Mouse (Mus musculus) limb, embryonic 14.5 days (tissue): ENCODE data around the gene 1700010I14Rik. TPM values are rescaled to one million over a fixed set of nuclear protein-coding genes. Genes with fewer than 3 reads are reported as not detected.

Experiments
- ATAC-seq: fragments of 200-750 bp; cut with Nextera tagmentation; 2 replicates; pipeline ENCODE4 v1.8.0; 2017; ENCODE audit warnings: low read depth, moderate number of reproducible peaks, moderate TSS enrichment; ENCODE audit not compliant: low FRiP score
- DNase-seq: peaks from one replicate; pipeline ENCODE4 v3.0.0-alpha.2; 2015; ENCODE audit warnings: low spot score
- H3K27ac ChIP-seq: fragments of 300-500 bp; sonication (generic); replicated peaks from 2 replicates; pipeline ENCODE4 v1.5.1; 2014; ENCODE audit warnings: low read depth, mild to moderate bottlenecking, low read length, moderate library complexity, mixed read lengths
- H3K27me3 ChIP-seq: fragments of 300-500 bp; sonication (generic); 2 replicates; pipeline ENCODE4 v1.6.1; 2014; ENCODE audit warnings: low read length, mixed read lengths; ENCODE audit not compliant: control insufficient read depth, insufficient read depth
- H3K36me3 ChIP-seq: fragments of 300-500 bp; sonication (generic); 2 replicates; pipeline ENCODE4 v1.6.1; 2014; ENCODE audit warnings: mild to moderate bottlenecking, low read length, moderate library complexity, mixed read lengths; ENCODE audit not compliant: control insufficient read depth, insufficient read depth
- H3K4me1 ChIP-seq: fragments of 300-500 bp; sonication (generic); 2 replicates; pipeline ENCODE4 v1.6.1; 2014; ENCODE audit warnings: antibody characterized with exemption, low read length, mixed read lengths; ENCODE audit not compliant: control insufficient read depth, insufficient read depth
- H3K4me2 ChIP-seq: fragments of 300-500 bp; sonication (generic); replicated peaks from 2 replicates; pipeline ENCODE4 v1.6.1; 2014; ENCODE audit warnings: low read depth, mild to moderate bottlenecking, low read length, moderate library complexity; ENCODE audit not compliant: severe bottlenecking
- H3K4me3 ChIP-seq: fragments of 300-500 bp; sonication (generic); replicated peaks from 2 replicates; pipeline ENCODE4 v1.5.1; 2014; ENCODE audit warnings: low read length
- H3K9ac ChIP-seq: fragments of 300-500 bp; sonication (generic); 2 replicates; pipeline ENCODE4 v1.6.1; 2014; ENCODE audit warnings: mild to moderate bottlenecking, low read depth, low read length, moderate library complexity; ENCODE audit not compliant: severe bottlenecking
- H3K9me3 ChIP-seq: fragments of 300-500 bp; sonication (generic); 2 replicates; pipeline ENCODE4 v1.6.1; 2016; ENCODE audit warnings: low read length; ENCODE audit not compliant: control insufficient read depth
- POLR2A ChIP-seq: fragments of 200-500 bp; IDR thresholded peaks from 2 replicates; pipeline ENCODE4 v1.8.0; 2012; ENCODE audit warnings: inconsistent platforms, mild to moderate bottlenecking, moderate library complexity, borderline replicate concordance; ENCODE audit not compliant: insufficient read depth, insufficient read length; ENCODE audit errors: extremely low read depth
- WGBS: fragments of 180-500 bp; shearing (Covaris S2); extraction: QIAGEN DNeasy Blood & Tissue Kit; methylation state at CpG from one replicate; pipeline ENCODE4 v1.1.7; 2014; 5-methylcytosine and 5-hydroxymethylcytosine counted together
- polyA plus RNA-seq, 2 experiments: library from polyadenylated mRNA; depleted of rRNA in 1 of 2; stranded (reverse) in 1 of 2; unstranded in 1 of 2; fragments of >200 nt; fragmentation: Nextera tagmentation in 1 of 2; extraction: Ambion mirVana in 1 of 2; gene quantifications; 2 replicates each; pipeline versions ENCODE4 v1.2.1 to v1.2.3; 2012 to 2014

1700010I14Rik gene
- polyA plus RNA-seq, 2 experiments: 0.45 to 0.98 TPM

GRCm38 (mm10) chr17:8961097-8961496 lies 27.0 kb upstream of the 1700010I14Rik start:
- H3K9me3 ChIP-seq: no peaks in the 10 kb centered on the region
- no peak overlapping the region for H3K4me2 ChIP-seq
- TF ChIP-seq POLR2A: no peak
- DNase-seq (no peak), ATAC-seq (no peak)
- no peak overlapping the region for H3K27ac ChIP-seq
- no peaks in the 10 kb centered on the region for H3K27me3 ChIP-seq
- no peak overlapping the region for H3K4me3 ChIP-seq
- H3K36me3 ChIP-seq: no peaks in the 10 kb centered on the region
- no peaks in the 10 kb centered on the region for H3K4me1 ChIP-seq
- 78% methylated on average over 5 of the region's 5 CpGs for WGBS
- H3K9ac ChIP-seq: no peak overlapping the region

- Histone ChIP-seq H3K9me3 (no peaks in the 10 kb centered on the region), H3K4me2 (no peak overlapping the region), H3K9ac (no peak overlapping the region), H3K27ac (no peak overlapping the region), H3K4me1 (no peaks in the 10 kb centered on the region), H3K36me3 (no peaks in the 10 kb centered on the region), H3K4me3 (no peak overlapping the region), H3K27me3 (no peaks in the 10 kb centered on the region)
- no peak for ATAC-seq
- no peak for TF ChIP-seq POLR2A
- WGBS: 82% methylated on average over 14 of the region's 14 CpGs
- no peak for DNase-seq
Observed at GRCm38 (mm10) chr17:8961644-8962043, 26.5 kb upstream of the 1700010I14Rik start.

GRCm38 (mm10) chr17:8965177-8965576 lies 23.0 kb upstream of the 1700010I14Rik start:
- H3K36me3 ChIP-seq: peaks cover 3% of the 10 kb centered on the region; the same call in 1 of the 2 replicates
- H3K4me2 ChIP-seq: no peak overlapping the region
- ATAC-seq: no peak
- H3K9ac ChIP-seq: no peak overlapping the region
- H3K9me3 ChIP-seq: no peaks in the 10 kb centered on the region
- no peak overlapping the region for H3K4me3 ChIP-seq
- H3K4me1 ChIP-seq: no peaks in the 10 kb centered on the region
- no peak overlapping the region for H3K27ac ChIP-seq
- no peak for TF ChIP-seq POLR2A
- DNase-seq: no peak
- no peaks in the 10 kb centered on the region for H3K27me3 ChIP-seq
- 92% methylated on average over 6 of the region's 6 CpGs for WGBS

GRCm38 (mm10) chr17:8972152-8972854 lies 15.8 kb upstream of the 1700010I14Rik start:
- H3K9ac ChIP-seq: no peak overlapping the region
- TF ChIP-seq POLR2A: no peak
- H3K4me2 ChIP-seq: no peak overlapping the region
- peaks cover 3% of the 10 kb centered on the region; the same call in 1 of the 2 replicates for H3K36me3 ChIP-seq
- no peak for DNase-seq
- no peak overlapping the region for H3K4me3 ChIP-seq
- H3K27ac ChIP-seq: no peak overlapping the region
- H3K4me1 ChIP-seq: peaks cover 5% of the 10 kb centered on the region; the same call in 1 of the 2 replicates
- 48% methylated on average over 12 of the region's 12 CpGs for WGBS
- H3K9me3 ChIP-seq: no peaks in the 10 kb centered on the region
- no peaks in the 10 kb centered on the region for H3K27me3 ChIP-seq
- no peak for ATAC-seq

DNA sequence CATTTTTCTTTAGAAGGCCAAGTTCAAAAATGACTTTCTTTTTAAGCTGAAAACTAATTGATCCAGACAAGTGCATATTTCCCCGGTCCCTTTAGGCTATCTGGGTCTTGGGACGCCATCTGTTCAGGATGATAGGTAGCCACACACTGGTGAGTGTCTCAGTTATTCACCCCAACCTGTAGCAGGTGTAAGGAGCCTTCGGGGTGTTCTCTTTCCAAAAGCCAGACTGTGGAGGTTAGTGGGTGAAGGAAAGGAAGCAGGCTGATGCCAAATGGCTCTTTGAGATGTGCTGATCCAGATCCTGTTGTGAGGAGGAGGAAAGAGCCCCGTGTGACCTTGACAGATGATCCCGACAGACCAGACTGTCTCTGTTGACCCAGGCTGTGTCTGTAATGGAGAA lies 14.8 kb upstream of the 1700010I14Rik start:
- Histone ChIP-seq H3K27ac (no peak overlapping the region), H3K27me3 (no peaks in the 10 kb centered on the region), H3K9ac (no peak overlapping the region), H3K4me3 (no peak overlapping the region), H3K36me3 (peaks cover 3% of the 10 kb centered on the region; the same call in 1 of the 2 replicates), H3K4me2 (no peak overlapping the region), H3K9me3 (no peaks in the 10 kb centered on the region), H3K4me1 (peaks cover 5% of the 10 kb centered on the region; the same call in 1 of the 2 replicates)
- DNase-seq (no peak), ATAC-seq (no peak)
- 70% methylated on average over 5 of the region's 5 CpGs for WGBS
- TF ChIP-seq POLR2A: no peak

- H3K4me3 ChIP-seq: no peak overlapping the region
- H3K36me3 ChIP-seq: no peaks in the 10 kb centered on the region
- ATAC-seq: no peak
- H3K9me3 ChIP-seq: no peaks in the 10 kb centered on the region
- WGBS: 59% methylated on average over 7 of the region's 7 CpGs
- no peak for DNase-seq
- H3K9ac ChIP-seq: no peak overlapping the region
- H3K27ac ChIP-seq: no peak overlapping the region
- H3K27me3 ChIP-seq: no peaks in the 10 kb centered on the region
- no peak for TF ChIP-seq POLR2A
- peaks cover 5% of the 10 kb centered on the region; the same call in 1 of the 2 replicates for H3K4me1 ChIP-seq
- no peak overlapping the region for H3K4me2 ChIP-seq
Observed at GRCm38 (mm10) chr17:8974423-8974822, 13.7 kb upstream of the 1700010I14Rik start.
